Comparison of ENCODE assay signal across 22 mouse cellular contexts in genomic region chr5:146402311-146402710, GRCm38 (mm10). TPM values are rescaled to one million over a fixed set of nuclear protein-coding genes. Genes with fewer than 3 reads are reported as not detected.
DNase-seq lines count a peak whose midpoint lies in the region; ATAC-seq and TF ChIP-seq lines count a peak whose summit lies in the region.
"Had no signal": no experiment of that assay in that cellular context is flagged by ENCODE, and none has a peak within 500 bp of the region (broad histone marks: within the 10 kb centered on the region; RNA-seq: fewer than 3 reads in every experiment).

No protein-coding gene starts in this region.

- no peak for DNase-seq in forebrain, embryonic 11.5 days (ENCODE audit: low spot score)
- DNase-seq in hindbrain, embryonic 14.5 days (ENCODE audit: low spot score), result no peak
- DNase-seq in brain, embryonic 14.5 days (ENCODE audit: low read depth), result peak; percentile 71
- DNase-seq in kidney, adult 9 months, result no peak
- DNase-seq: adrenal gland, postnatal 36 days; cerebellum, adult 8-10 months; heart, postnatal 10 days; kidney, adult 2 months; kidney, postnatal 14 days; liver, postnatal 0 days; lung, postnatal 10 days; midbrain, embryonic 14.5 days; right cerebral cortex, adult 18-20 months had no signal

- no peak; the same call in 1 of the 2 replicates for ATAC-seq in forebrain, embryonic 15.5 days (replicated peaks)
- ATAC-seq in forebrain, embryonic 11.5 days (replicated peaks; ENCODE audit: low FRiP score), result no peak
- peak; percentile 27; the same call in 1 of the 2 replicates for ATAC-seq in hindbrain, embryonic 16.5 days
- ATAC-seq in hindbrain, embryonic 14.5 days (ENCODE audit: low FRiP score), result no peak
- ATAC-seq: liver, postnatal 0 days had no signal

- TF ChIP-seq POLR2A in brain, embryonic 14.5 days (IDR thresholded peaks at IDR 0.05; ENCODE audit: borderline replicate concordance, extremely low read depth, insufficient read depth, insufficient read length, poor library complexity, severe bottlenecking), result no peak
- TF ChIP-seq POLR2A in olfactory bulb, adult 2 months (IDR thresholded peaks at IDR 0.05; ENCODE audit: insufficient read depth, low read depth, low read length), result no peak

- no peak overlapping the region for H3K4me3 ChIP-seq in forebrain, embryonic 15.5 days
- no peak overlapping the region for H3K4me3 ChIP-seq in forebrain, embryonic 11.5 days (ENCODE audit: low read depth, low read length)
- no peak overlapping the region for H3K4me3 ChIP-seq in hindbrain, embryonic 16.5 days (ENCODE audit: low read length)
- no peak overlapping the region for H3K4me3 ChIP-seq in hindbrain, embryonic 14.5 days (replicated peaks; ENCODE audit: low read length)
- H3K4me3 ChIP-seq in olfactory bulb, adult 2 months (ENCODE audit: insufficient read depth, low read depth, low read length), result no peak overlapping the region
- H3K4me3 ChIP-seq: embryonic facial prominence, embryonic 12.5 days; limb, embryonic 10.5 days; myocyte had no signal

- H3K9me3 ChIP-seq in forebrain, embryonic 15.5 days, result no peaks in the 10 kb centered on the region; the same call in 1 of the 2 replicates
- no peaks in the 10 kb centered on the region for H3K9me3 ChIP-seq in forebrain, embryonic 11.5 days (ENCODE audit: control insufficient read depth, low read length)
- no peaks in the 10 kb centered on the region for H3K9me3 ChIP-seq in hindbrain, embryonic 16.5 days (ENCODE audit: control insufficient read depth, low read length)
- H3K9me3 ChIP-seq in hindbrain, embryonic 14.5 days (ENCODE audit: control insufficient read depth, low read length), result no peaks in the 10 kb centered on the region; the same call in 1 of the 2 replicates
- H3K9me3 ChIP-seq: embryonic facial prominence, embryonic 12.5 days; limb, embryonic 10.5 days had no signal

- peaks cover 7% of the 10 kb centered on the region for H3K4me1 ChIP-seq in forebrain, embryonic 15.5 days
- H3K4me1 ChIP-seq in forebrain, embryonic 11.5 days (replicated peaks; ENCODE audit: control insufficient read depth, insufficient read depth, low read length), result no peaks in the 10 kb centered on the region
- peaks cover 5% of the 10 kb centered on the region; the same call in 1 of the 2 replicates for H3K4me1 ChIP-seq in hindbrain, embryonic 16.5 days (ENCODE audit: control insufficient read depth, insufficient read depth, low read depth, low read length)
- no peaks in the 10 kb centered on the region; the same call in 1 of the 2 replicates for H3K4me1 ChIP-seq in hindbrain, embryonic 14.5 days (replicated peaks; ENCODE audit: control insufficient read depth, insufficient read depth, low read length)
- peaks cover 3% of the 10 kb centered on the region for H3K4me1 ChIP-seq in olfactory bulb, adult 2 months (ENCODE audit: control insufficient read depth, insufficient read depth, low read length)
- H3K4me1 ChIP-seq: embryonic facial prominence, embryonic 12.5 days; limb, embryonic 10.5 days had no signal

- H3K27ac ChIP-seq in forebrain, embryonic 15.5 days (replicated peaks), result 0 out of 2 replicates have a peak overlapping the region, but pooled peaks have one; percentile 40
- H3K27ac ChIP-seq in forebrain, embryonic 11.5 days (ENCODE audit: low read depth, low read length), result no peak overlapping the region
- H3K27ac ChIP-seq in hindbrain, embryonic 16.5 days (ENCODE audit: low read depth, low read length), result no peak overlapping the region
- H3K27ac ChIP-seq in hindbrain, embryonic 14.5 days, result no peak overlapping the region
- H3K27ac ChIP-seq in olfactory bulb, adult 2 months (ENCODE audit: insufficient read depth, low read depth, low read length), result peak overlapping the region; percentile 31
- H3K27ac ChIP-seq: embryonic facial prominence, embryonic 12.5 days; limb, embryonic 10.5 days; stomach, postnatal 0 days had no signal

- H3K4me2 ChIP-seq in forebrain, embryonic 15.5 days (replicated peaks), result 0 out of 2 replicates have a peak overlapping the region, but pooled peaks have one; percentile 23
- no peak overlapping the region for H3K4me2 ChIP-seq in forebrain, embryonic 11.5 days (ENCODE audit: low read depth, low read length, severe bottlenecking)
- peak overlapping the region; percentile 8; the same call in 1 of the 2 replicates for H3K4me2 ChIP-seq in hindbrain, embryonic 16.5 days (ENCODE audit: low read length)
- no peak overlapping the region for H3K4me2 ChIP-seq in hindbrain, embryonic 14.5 days (replicated peaks)
- H3K4me2 ChIP-seq: embryonic facial prominence, embryonic 12.5 days; heart, embryonic 11.5 days had no signal

- no peaks in the 10 kb centered on the region for H3K36me3 ChIP-seq in forebrain, embryonic 15.5 days
- H3K36me3 ChIP-seq in forebrain, embryonic 11.5 days (ENCODE audit: control insufficient read depth, insufficient read depth, low read length), result no peaks in the 10 kb centered on the region
- no peaks in the 10 kb centered on the region for H3K36me3 ChIP-seq in hindbrain, embryonic 16.5 days (ENCODE audit: control insufficient read depth, insufficient read depth, low read length)
- H3K36me3 ChIP-seq in hindbrain, embryonic 14.5 days (replicated peaks; ENCODE audit: control insufficient read depth, insufficient read depth), result no peaks in the 10 kb centered on the region
- H3K36me3 ChIP-seq: embryonic facial prominence, embryonic 12.5 days; limb, embryonic 10.5 days had no signal

- no peaks in the 10 kb centered on the region for H3K27me3 ChIP-seq in forebrain, embryonic 15.5 days
- H3K27me3 ChIP-seq in forebrain, embryonic 11.5 days (ENCODE audit: control insufficient read depth, insufficient read depth, low read length), result no peaks in the 10 kb centered on the region
- H3K27me3 ChIP-seq in hindbrain, embryonic 16.5 days (replicated peaks; ENCODE audit: control insufficient read depth, insufficient read depth, low read length), result no peaks in the 10 kb centered on the region
- H3K27me3 ChIP-seq in hindbrain, embryonic 14.5 days (ENCODE audit: control insufficient read depth, insufficient read depth, low read length), result no peaks in the 10 kb centered on the region
- H3K27me3 ChIP-seq: embryonic facial prominence, embryonic 12.5 days had no signal

- 17% methylated on average over 11 of the region's 11 CpGs for WGBS in forebrain, embryonic 15.5 days
- WGBS in forebrain, embryonic 11.5 days, result 49% methylated on average over 11 of the region's 11 CpGs
- WGBS in hindbrain, embryonic 16.5 days, result 36% methylated on average over 11 of the region's 11 CpGs
- 29% methylated on average over 11 of the region's 11 CpGs for WGBS in hindbrain, embryonic 14.5 days
- WGBS in olfactory bulb, adult 2 months, result 58% methylated on average over 11 of the region's 11 CpGs

- no peak overlapping the region for H3K9ac ChIP-seq in forebrain, embryonic 15.5 days (replicated peaks)
- no peak overlapping the region for H3K9ac ChIP-seq in forebrain, embryonic 11.5 days (ENCODE audit: low read length)
- no peak overlapping the region for H3K9ac ChIP-seq in hindbrain, embryonic 16.5 days (ENCODE audit: low read depth, low read length)
- no peak overlapping the region for H3K9ac ChIP-seq in hindbrain, embryonic 14.5 days
- H3K9ac ChIP-seq: embryonic facial prominence, embryonic 12.5 days; liver, postnatal 0 days had no signal

- no peak for TF ChIP-seq CTCF in brain, embryonic 14.5 days (IDR thresholded peaks at IDR 0.05; ENCODE audit: borderline replicate concordance, extremely low read depth, insufficient read depth, insufficient read length)
- no peak for TF ChIP-seq CTCF in olfactory bulb, adult 2 months (IDR thresholded peaks at IDR 0.05; ENCODE audit: insufficient read depth, low read depth, low read length)

RNA-seq across cellular contexts. Expression of gene Wasf3, which starts 17.5 kb away (rescaled TPM):
- polyA plus RNA-seq in forebrain, embryonic 15.5 days (2015; fragmentation: Nextera tagmentation; extraction: Ambion mirVana), result 9.3 and 9.7 TPM in 2 replicates
- polyA plus RNA-seq in forebrain, embryonic 11.5 days (2014; fragmentation: Nextera tagmentation; extraction: Ambion mirVana), result 4.8 and 5.1 TPM in 2 replicates
- polyA plus RNA-seq in hindbrain, embryonic 16.5 days (2015; fragmentation: Nextera tagmentation; extraction: Ambion mirVana), result 19.3 and 23.4 TPM in 2 replicates
- 10.3 and 10.4 TPM in 2 replicates for polyA plus RNA-seq in hindbrain, embryonic 14.5 days (2014; fragmentation: Nextera tagmentation; extraction: Ambion mirVana)
- 19.8 and 35.7 TPM in 2 replicates for polyA plus RNA-seq in brain, embryonic 14.5 days (2012; rRNA removed)
- polyA plus RNA-seq in olfactory bulb, adult 2 months (2012; ENCODE audit: insufficient read depth, insufficient read length, low replicate concordance, missing spikeins), result not detected in 2 replicates
- polyA plus RNA-seq: C2C12; liver, postnatal 0 days; myocyte had no signal

Comparison
In these comparisons a context has a peak if more than half of its experiments do, and no peak if none do; other contexts are left out.
1. H3K27ac ChIP-seq: peak in forebrain, embryonic 15.5 days (single experiment) and olfactory bulb, adult 2 months (single experiment); none in forebrain, embryonic 11.5 days (single experiment), hindbrain, embryonic 16.5 days (single experiment) and hindbrain, embryonic 14.5 days (single experiment).
2. H3K4me2 ChIP-seq: peak in forebrain, embryonic 15.5 days (single experiment) and hindbrain, embryonic 16.5 days (single experiment); none in forebrain, embryonic 11.5 days (single experiment) and hindbrain, embryonic 14.5 days (single experiment).